In the genomic region with DNA sequence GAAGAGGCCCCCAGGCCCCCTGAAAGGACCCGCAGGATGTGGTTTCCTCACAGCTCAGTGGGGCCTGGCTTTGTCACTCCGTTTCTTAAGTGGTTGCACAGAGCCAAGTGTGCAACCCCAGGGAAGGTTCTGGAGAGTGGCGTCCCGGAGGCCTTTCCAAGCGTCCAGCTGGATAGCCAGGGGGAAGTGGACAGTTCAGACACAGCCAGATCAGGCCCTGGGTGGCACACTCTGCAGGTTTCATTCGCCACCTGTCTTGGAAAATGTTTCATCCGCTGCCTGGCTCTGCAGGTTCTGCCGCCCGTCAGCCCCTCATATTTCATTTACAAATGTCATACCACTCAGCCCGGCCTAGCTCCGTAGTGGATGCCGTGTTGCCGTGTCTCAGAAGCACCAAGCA, we compare ENCODE assay signal across 7 mouse cellular contexts. TPM values are rescaled to one million over a fixed set of nuclear protein-coding genes. Genes with fewer than 3 reads are reported as not detected.
A peak's percentile ranks its signal among the peaks of the same experiment; 100 is the strongest.
DNase-seq lines count a peak whose midpoint lies in the region; ATAC-seq and TF ChIP-seq lines count a peak whose summit lies in the region.

No protein-coding gene starts in this region.

- H3K4me1 ChIP-seq in lung, embryonic 16.5 days (replicated peaks; ENCODE audit: control insufficient read depth, insufficient read depth, low read length), result peaks cover 23% of the 10 kb centered on the region
- peaks cover 48% of the 10 kb centered on the region for H3K4me1 ChIP-seq in forebrain, embryonic 15.5 days
- peaks cover 10% of the 10 kb centered on the region for H3K4me1 ChIP-seq in limb, embryonic 14.5 days (ENCODE audit: control insufficient read depth, insufficient read depth, low read length)
- H3K4me1 ChIP-seq in stomach, embryonic 15.5 days, result peaks cover 23% of the 10 kb centered on the region; the same call in 1 of the 2 replicates

- no peak for DNase-seq in lung, postnatal 36 days
- DNase-seq in limb, embryonic 14.5 days (ENCODE audit: low spot score), result no peak
- DNase-seq in thymus, postnatal 36 days, result no peak
- no peak for DNase-seq in adrenal gland, adult 8-10 months

- ATAC-seq in lung, embryonic 16.5 days (ENCODE audit: low read depth), result no peak
- no peak for ATAC-seq in forebrain, embryonic 15.5 days (replicated peaks)
- no peak for ATAC-seq in limb, embryonic 14.5 days (ENCODE audit: low FRiP score, low read depth)
- no peak for ATAC-seq in stomach, embryonic 15.5 days (ENCODE audit: insufficient read depth, low FRiP score, low read depth)

- WGBS in lung, embryonic 16.5 days, result 41% methylated on average over 13 of the region's 13 CpGs
- WGBS in forebrain, embryonic 15.5 days, result 29% methylated on average over 13 of the region's 13 CpGs
- WGBS in limb, embryonic 14.5 days, result 49% methylated on average over 13 of the region's 13 CpGs
- 43% methylated on average over 13 of the region's 13 CpGs for WGBS in stomach, embryonic 15.5 days

- peaks cover 32% of the 10 kb centered on the region for H3K27me3 ChIP-seq in lung, embryonic 16.5 days (ENCODE audit: control insufficient read depth, insufficient read depth, low read depth, low read length)
- no peaks in the 10 kb centered on the region for H3K27me3 ChIP-seq in forebrain, embryonic 15.5 days
- H3K27me3 ChIP-seq in limb, embryonic 14.5 days (ENCODE audit: control insufficient read depth, insufficient read depth, low read length), result peaks cover 32% of the 10 kb centered on the region
- H3K27me3 ChIP-seq in stomach, embryonic 15.5 days (replicated peaks), result peaks cover 26% of the 10 kb centered on the region; the same call in 1 of the 2 replicates

- TF ChIP-seq POLR2A in limb, embryonic 14.5 days (IDR thresholded peaks at IDR 0.05; ENCODE audit: borderline replicate concordance, extremely low read depth, insufficient read depth, insufficient read length), result no peak

- peak overlapping the region; percentile 98 for H3K4me2 ChIP-seq in lung, embryonic 16.5 days (ENCODE audit: low read depth, low read length)
- H3K4me2 ChIP-seq in forebrain, embryonic 15.5 days (replicated peaks), result peak overlapping the region; percentile 94
- H3K4me2 ChIP-seq in limb, embryonic 14.5 days (replicated peaks; ENCODE audit: low read depth, low read length, severe bottlenecking), result peak overlapping the region; percentile 100
- H3K4me2 ChIP-seq in stomach, embryonic 15.5 days, result peak overlapping the region; percentile 98

- H3K9me3 ChIP-seq in lung, embryonic 16.5 days (ENCODE audit: control insufficient read depth, low read length), result no peaks in the 10 kb centered on the region
- no peaks in the 10 kb centered on the region for H3K9me3 ChIP-seq in forebrain, embryonic 15.5 days
- no peaks in the 10 kb centered on the region for H3K9me3 ChIP-seq in limb, embryonic 14.5 days (ENCODE audit: control insufficient read depth, low read length)
- H3K9me3 ChIP-seq in stomach, embryonic 15.5 days, result no peaks in the 10 kb centered on the region

- peak overlapping the region; percentile 73 for H3K4me3 ChIP-seq in lung, embryonic 16.5 days (ENCODE audit: low read length)
- H3K4me3 ChIP-seq in forebrain, embryonic 15.5 days, result peak overlapping the region; percentile 67
- H3K4me3 ChIP-seq in limb, embryonic 14.5 days (replicated peaks; ENCODE audit: low read length), result peak overlapping the region; percentile 69
- H3K4me3 ChIP-seq in stomach, embryonic 15.5 days (replicated peaks), result peak overlapping the region; percentile 62; the same call in 1 of the 2 replicates

- 0 out of 2 replicates have a peak overlapping the region, but pooled peaks have one; percentile 41 for H3K9ac ChIP-seq in lung, embryonic 16.5 days (ENCODE audit: low read length)
- peak overlapping the region; percentile 71 for H3K9ac ChIP-seq in forebrain, embryonic 15.5 days (replicated peaks)
- peak overlapping the region; percentile 52 for H3K9ac ChIP-seq in limb, embryonic 14.5 days (ENCODE audit: low read depth, low read length, severe bottlenecking)
- H3K9ac ChIP-seq in stomach, embryonic 15.5 days, result no peak overlapping the region

- H3K27ac ChIP-seq in lung, embryonic 16.5 days (ENCODE audit: low read length), result no peak overlapping the region
- peak overlapping the region; percentile 34 for H3K27ac ChIP-seq in forebrain, embryonic 15.5 days (replicated peaks)
- H3K27ac ChIP-seq in limb, embryonic 14.5 days (replicated peaks; ENCODE audit: low read depth, low read length), result no peak overlapping the region
- H3K27ac ChIP-seq in stomach, embryonic 15.5 days, result no peak overlapping the region

- no peaks in the 10 kb centered on the region for H3K36me3 ChIP-seq in lung, embryonic 16.5 days (ENCODE audit: control insufficient read depth, insufficient read depth, low read length)
- H3K36me3 ChIP-seq in forebrain, embryonic 15.5 days, result no peaks in the 10 kb centered on the region
- no peaks in the 10 kb centered on the region for H3K36me3 ChIP-seq in limb, embryonic 14.5 days (ENCODE audit: control insufficient read depth, insufficient read depth, low read length)
- no peaks in the 10 kb centered on the region for H3K36me3 ChIP-seq in stomach, embryonic 15.5 days

RNA-seq across cellular contexts. Expression of gene Mmp17, which starts 2.5 kb away (rescaled TPM):
- polyA plus RNA-seq in lung, embryonic 16.5 days (2015; fragmentation: Nextera tagmentation; extraction: Ambion mirVana), result 1.6 and 1.9 TPM in 2 replicates
- 17.9 and 20.2 TPM in 2 replicates for polyA plus RNA-seq in forebrain, embryonic 15.5 days (2015; fragmentation: Nextera tagmentation; extraction: Ambion mirVana)
- 2.4 and 2.8 TPM in 2 replicates for polyA plus RNA-seq in limb, embryonic 14.5 days (2012; rRNA removed)
- polyA plus RNA-seq in limb, embryonic 14.5 days (2014; fragmentation: Nextera tagmentation; extraction: Ambion mirVana), result 1.5 and 1.9 TPM in 2 replicates
- polyA plus RNA-seq in stomach, embryonic 15.5 days (2015; fragmentation: Nextera tagmentation; extraction: Ambion mirVana), result 3.7 and 4.6 TPM in 2 replicates
- total RNA-seq in adrenal gland, adult 8-10 months (2022), result 1 to 10 TPM in 3 of 4 experiments, under 1 TPM in 1; 0.70 to 1.7 (median 1.2) TPM
